Mouse (Mus musculus): ENCODE results near the gene Arid1b. TPM values are rescaled to one million over a fixed set of nuclear protein-coding genes. Genes with fewer than 3 reads are reported as not detected.

The Arid1b gene
- polyA plus RNA-seq, 1 experiment, result 41.6 TPM

DNA sequence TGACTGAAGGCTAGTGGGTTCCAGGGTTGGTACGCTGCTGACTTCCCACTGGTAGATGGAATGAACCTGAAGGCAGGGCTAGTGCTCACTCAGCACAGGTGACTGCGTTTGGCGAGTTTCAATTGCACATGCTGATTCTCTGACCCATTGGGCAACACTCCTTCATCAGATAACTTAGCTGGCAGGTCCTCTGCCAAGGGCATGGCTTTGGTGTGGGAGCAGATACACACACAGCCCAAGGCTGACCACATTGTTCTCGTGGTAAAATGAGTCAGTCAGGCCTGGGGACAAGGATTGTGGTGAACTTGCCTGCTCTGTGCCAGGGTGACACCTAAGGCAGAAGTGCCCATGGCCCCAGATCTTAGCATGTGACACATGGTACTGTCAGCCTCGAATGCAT, 100.5 kb downstream of the Arid1b start:
- TF ChIP-seq CTCF (IDR thresholded peaks at IDR 0.05; ENCODE audit: borderline replicate concordance, extremely low read depth, insufficient read depth, insufficient read length) (no peak), POLR2A (IDR thresholded peaks at IDR 0.05; ENCODE audit: borderline replicate concordance, extremely low read depth, insufficient read depth, insufficient read length, poor library complexity, severe bottlenecking) (no peak)
- DNase-seq (ENCODE audit: low read depth), result no peak

GRCm38 (mm10) chr17:5095741-5096140, 101.6 kb downstream of the Arid1b start:
- no peak for DNase-seq (ENCODE audit: low read depth)

GRCm38 (mm10) chr17:5097046-5097445, 102.9 kb downstream of the Arid1b start:
- no peak for TF ChIP-seq POLR2A (IDR thresholded peaks at IDR 0.05; ENCODE audit: borderline replicate concordance, extremely low read depth, insufficient read depth, insufficient read length, poor library complexity, severe bottlenecking)
- TF ChIP-seq CTCF (IDR thresholded peaks at IDR 0.05; ENCODE audit: borderline replicate concordance, extremely low read depth, insufficient read depth, insufficient read length), result no peak
- DNase-seq (ENCODE audit: low read depth), result no peak

More at GRCm38 (mm10) chr17:5095741-5096140, 101.6 kb downstream of the Arid1b start:
- TF ChIP-seq CTCF (IDR thresholded peaks at IDR 0.05; ENCODE audit: borderline replicate concordance, extremely low read depth, insufficient read depth, insufficient read length) (no peak), POLR2A (IDR thresholded peaks at IDR 0.05; ENCODE audit: borderline replicate concordance, extremely low read depth, insufficient read depth, insufficient read length, poor library complexity, severe bottlenecking) (no peak)

- no peak for DNase-seq (ENCODE audit: low read depth)
- TF ChIP-seq CTCF (IDR thresholded peaks at IDR 0.05; ENCODE audit: borderline replicate concordance, extremely low read depth, insufficient read depth, insufficient read length) (no peak), POLR2A (IDR thresholded peaks at IDR 0.05; ENCODE audit: borderline replicate concordance, extremely low read depth, insufficient read depth, insufficient read length, poor library complexity, severe bottlenecking) (no peak)
These were observed 103.7 kb downstream of the Arid1b start for GRCm38 (mm10) chr17:5097545-5098475.

GRCm38 (mm10) chr17:5098727-5099126, 104.6 kb downstream of the Arid1b start:
- no peak for DNase-seq (ENCODE audit: low read depth)

DNA sequence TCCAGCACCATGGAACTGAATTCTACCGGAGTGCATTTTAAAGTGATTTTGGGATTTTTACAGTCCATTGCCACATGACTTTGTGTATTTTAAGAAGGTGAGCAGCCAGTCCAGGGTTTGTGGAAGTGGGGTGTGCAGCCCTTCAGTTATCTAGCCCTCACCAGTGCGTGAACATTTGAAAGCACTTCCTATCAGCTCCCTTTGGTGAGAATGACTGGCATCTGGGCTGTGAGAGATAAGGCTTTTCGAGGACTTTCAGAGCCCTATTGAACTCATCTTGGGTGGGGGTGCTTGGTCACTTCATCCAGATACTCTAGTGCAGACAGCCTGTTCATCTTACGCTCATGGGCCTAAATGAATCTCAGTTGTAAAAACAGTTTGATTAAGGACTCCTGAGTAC, 105.1 kb downstream of the Arid1b start:
- TF ChIP-seq POLR2A (IDR thresholded peaks at IDR 0.05; ENCODE audit: borderline replicate concordance, extremely low read depth, insufficient read depth, insufficient read length, poor library complexity, severe bottlenecking) (no peak), CTCF (IDR thresholded peaks at IDR 0.05; ENCODE audit: borderline replicate concordance, extremely low read depth, insufficient read depth, insufficient read length) (no peak)
- DNase-seq (ENCODE audit: low read depth), result no peak

More at GRCm38 (mm10) chr17:5098727-5099126, 104.6 kb downstream of the Arid1b start:
- TF ChIP-seq POLR2A (IDR thresholded peaks at IDR 0.05; ENCODE audit: borderline replicate concordance, extremely low read depth, insufficient read depth, insufficient read length, poor library complexity, severe bottlenecking), result no peak
- no peak for TF ChIP-seq CTCF (IDR thresholded peaks at IDR 0.05; ENCODE audit: borderline replicate concordance, extremely low read depth, insufficient read depth, insufficient read length)

- TF ChIP-seq POLR2A (IDR thresholded peaks at IDR 0.05; ENCODE audit: borderline replicate concordance, extremely low read depth, insufficient read depth, insufficient read length, poor library complexity, severe bottlenecking) (no peak), CTCF (IDR thresholded peaks at IDR 0.05; ENCODE audit: borderline replicate concordance, extremely low read depth, insufficient read depth, insufficient read length) (no peak)
These were observed 107.0 kb downstream of the Arid1b start for GRCm38 (mm10) chr17:5101157-5101556.

GRCm38 (mm10) chr17:5101887-5102286, 107.8 kb downstream of the Arid1b start:
- TF ChIP-seq POLR2A (IDR thresholded peaks at IDR 0.05; ENCODE audit: borderline replicate concordance, extremely low read depth, insufficient read depth, insufficient read length, poor library complexity, severe bottlenecking), result no peak
- no peak for TF ChIP-seq CTCF (IDR thresholded peaks at IDR 0.05; ENCODE audit: borderline replicate concordance, extremely low read depth, insufficient read depth, insufficient read length)
- no peak for DNase-seq (ENCODE audit: low read depth)

More at GRCm38 (mm10) chr17:5101157-5101556, 107.0 kb downstream of the Arid1b start:
- peak; percentile 57 for DNase-seq (ENCODE audit: low read depth)

DNA sequence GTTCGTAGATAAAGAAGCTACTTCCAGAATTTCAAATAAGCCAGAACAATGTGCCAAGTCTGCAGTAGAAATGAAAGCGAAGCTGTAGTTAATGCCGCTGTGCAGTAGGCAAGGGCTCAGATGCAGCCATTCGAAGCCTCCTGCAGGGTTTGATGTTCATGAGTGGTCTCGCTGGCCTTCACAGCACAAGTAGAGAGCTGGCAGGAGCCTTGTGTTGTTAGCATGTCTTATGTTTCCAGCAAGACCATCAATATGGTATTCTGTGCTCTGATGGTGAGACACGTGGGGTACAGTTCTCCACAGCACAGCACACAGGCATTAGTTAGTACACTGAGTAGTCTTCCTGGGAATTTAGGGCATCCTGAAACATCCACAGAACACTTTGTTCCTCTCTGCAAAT, 111.6 kb downstream of the Arid1b start:
- TF ChIP-seq POLR2A (IDR thresholded peaks at IDR 0.05; ENCODE audit: borderline replicate concordance, extremely low read depth, insufficient read depth, insufficient read length, poor library complexity, severe bottlenecking) (no peak), CTCF (IDR thresholded peaks at IDR 0.05; ENCODE audit: borderline replicate concordance, extremely low read depth, insufficient read depth, insufficient read length) (no peak)
- peak; percentile 80 for DNase-seq (ENCODE audit: low read depth)

DNA sequence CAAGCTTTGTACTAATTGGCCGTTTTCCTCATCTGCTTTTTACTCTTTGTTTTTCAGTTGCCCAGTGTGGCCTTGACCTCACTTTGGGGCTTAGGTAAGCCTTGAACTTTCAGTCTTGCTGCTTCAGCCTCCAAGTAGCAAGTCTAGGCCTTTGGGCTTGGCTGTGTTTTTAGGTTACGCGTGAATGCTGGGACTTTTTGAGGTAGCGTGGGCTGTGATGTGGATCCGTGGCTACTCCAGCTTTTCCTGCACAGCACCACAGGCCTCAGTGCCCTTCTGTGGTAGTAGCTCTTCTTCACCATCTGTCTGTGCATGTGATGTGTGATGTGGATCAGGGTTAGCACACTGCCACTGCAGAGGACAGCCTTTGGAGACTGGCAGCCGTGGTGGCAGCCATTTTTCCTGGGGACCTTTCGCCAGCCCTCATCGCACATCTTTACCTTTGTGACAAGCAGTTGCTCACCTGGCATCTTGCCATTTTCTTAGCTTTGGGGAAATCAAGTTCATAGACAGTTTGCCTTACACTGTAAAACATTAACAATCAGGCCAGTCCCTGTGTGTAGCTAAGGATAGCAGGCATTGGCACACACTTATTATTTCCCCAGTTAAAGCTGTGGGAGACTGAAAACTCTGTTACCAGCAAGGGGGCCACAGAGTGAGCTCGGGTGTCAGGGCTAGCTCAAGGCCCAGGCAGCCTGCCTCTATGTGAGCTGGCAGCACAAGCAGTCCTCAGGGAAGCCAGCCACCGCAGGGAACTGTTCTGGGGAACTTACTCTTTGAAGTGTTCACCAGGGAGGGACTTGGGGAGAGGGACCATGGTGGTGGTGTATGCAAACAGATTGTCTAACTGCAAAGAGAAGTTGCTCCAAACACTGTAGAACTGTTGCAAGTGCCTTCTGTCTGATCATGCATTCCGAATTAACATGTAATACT, 112.4 kb downstream of the Arid1b start:
- no peak for TF ChIP-seq POLR2A (IDR thresholded peaks at IDR 0.05; ENCODE audit: borderline replicate concordance, extremely low read depth, insufficient read depth, insufficient read length, poor library complexity, severe bottlenecking)
- no peak for TF ChIP-seq CTCF (IDR thresholded peaks at IDR 0.05; ENCODE audit: borderline replicate concordance, extremely low read depth, insufficient read depth, insufficient read length)
- DNase-seq (ENCODE audit: low read depth), result peak; percentile 56

DNA sequence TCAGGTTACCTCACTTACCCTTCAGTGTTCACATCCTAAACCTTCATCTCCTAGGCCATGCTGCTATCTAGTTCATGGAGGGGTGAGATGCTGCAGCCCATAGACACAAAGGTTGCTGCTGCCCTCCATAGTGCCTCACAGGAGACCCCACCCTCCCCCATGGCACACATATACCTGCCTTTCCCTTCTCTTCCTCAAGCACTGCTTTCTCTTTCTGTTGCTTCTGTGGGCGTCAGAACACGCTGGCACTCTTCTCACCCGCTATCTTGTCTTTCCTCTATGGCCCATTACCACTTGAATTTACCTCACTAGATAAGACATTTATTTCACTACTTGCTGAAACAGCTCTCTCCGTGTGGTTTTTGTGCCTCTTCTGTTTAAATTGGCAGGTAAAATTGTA, 113.4 kb downstream of the Arid1b start:
- TF ChIP-seq POLR2A (IDR thresholded peaks at IDR 0.05; ENCODE audit: borderline replicate concordance, extremely low read depth, insufficient read depth, insufficient read length, poor library complexity, severe bottlenecking) (no peak), CTCF (IDR thresholded peaks at IDR 0.05; ENCODE audit: borderline replicate concordance, extremely low read depth, insufficient read depth, insufficient read length) (no peak)
- DNase-seq (ENCODE audit: low read depth), result no peak
